Mouse (Mus musculus) hindbrain, embryonic 10.5 days (tissue): ENCODE results near the gene Ldlrap1. TPM values are rescaled to one million over a fixed set of nuclear protein-coding genes. Genes with fewer than 3 reads are reported as not detected.
A peak's percentile ranks its signal among the peaks of the same experiment; 100 is the strongest.
"Not testable (repeated sequence)": the region's sequence is repeated elsewhere in the genome, so short reads cannot be mapped to it uniquely, and the experiment has no call there.

Source experiments
- DNase-seq: peaks from one replicate; pipeline ENCODE4 v3.0.0-alpha.2; 2017; ENCODE audit warnings: low spot score
- H3K27ac ChIP-seq: fragments of 300-500 bp; sonication (generic); 2 replicates; pipeline ENCODE4 v1.5.1; 2016; ENCODE audit warnings: mild to moderate bottlenecking, moderate library complexity
- H3K27me3 ChIP-seq: fragments of 300-500 bp; sonication (generic); 2 replicates; pipeline ENCODE4 v1.6.1; 2016; ENCODE audit warnings: mild to moderate bottlenecking; ENCODE audit not compliant: poor library complexity, insufficient read depth, severe bottlenecking
- H3K36me3 ChIP-seq: fragments of 300-500 bp; sonication (generic); 2 replicates; pipeline ENCODE4 v1.6.1; 2016; ENCODE audit warnings: mild to moderate bottlenecking, moderate library complexity
- H3K4me1 ChIP-seq: fragments of 300-500 bp; sonication (generic); replicated peaks from 2 replicates; pipeline ENCODE4 v1.6.1; 2016; ENCODE audit warnings: mild to moderate bottlenecking
- H3K4me3 ChIP-seq: fragments of 300-500 bp; sonication (generic); 2 replicates; pipeline ENCODE4 v1.5.1; 2016; ENCODE audit warnings: mild to moderate bottlenecking, moderate library complexity
- H3K9me3 ChIP-seq: fragments of 300-500 bp; sonication (generic); 2 replicates; pipeline ENCODE4 v1.6.1; 2016; ENCODE audit warnings: mild to moderate bottlenecking, moderate library complexity
- WGBS: fragments of 180-500 bp; shearing (Covaris S2); methylation state at CpG from one replicate; pipeline ENCODE4 v1.1.7; 2016; 5-methylcytosine and 5-hydroxymethylcytosine counted together
- polyA plus RNA-seq: library from polyadenylated mRNA; unstranded; fragments of >200 nt; fragmentation: Nextera tagmentation; extraction: Ambion mirVana; gene quantifications from 2 replicates; pipeline ENCODE4 v1.2.1, GENCODE M21; 2016

Gene Ldlrap1
- polyA plus RNA-seq, 1 experiment from 2014 or later = 9.7 TPM

- DNase-seq = no peak
- no peak overlapping the region for H3K27ac ChIP-seq
- H3K27me3 ChIP-seq = no peaks in the 10 kb centered on the region
- H3K4me1 ChIP-seq = peaks cover 19% of the 10 kb centered on the region
- peaks cover 9% of the 10 kb centered on the region for H3K36me3 ChIP-seq
- H3K4me3 ChIP-seq = no peak overlapping the region
- 79% methylated on average over 5 of the region's 5 CpGs for WGBS
- no peaks in the 10 kb centered on the region for H3K9me3 ChIP-seq
These were observed 28.1 kb upstream of the Ldlrap1 start for GRCm38 (mm10) chr4:134795819-134796485.

GRCm38 (mm10) chr4:134794959-134795358 is 27.1 kb upstream of the Ldlrap1 start:
- DNase-seq, H3K4me3 ChIP-seq, H3K9me3 ChIP-seq, H3K27ac ChIP-seq, H3K36me3 ChIP-seq, H3K27me3 ChIP-seq: not testable (repeated sequence)
- H3K4me1 ChIP-seq = peaks cover 15% of the 10 kb centered on the region

- H3K27me3 ChIP-seq = no peaks in the 10 kb centered on the region
These were observed 25.6 kb upstream of the Ldlrap1 start for GRCm38 (mm10) chr4:134793213-134793956.

GRCm38 (mm10) chr4:134791731-134792130 is 23.9 kb upstream of the Ldlrap1 start:
- no peak overlapping the region for H3K27ac ChIP-seq
- no peaks in the 10 kb centered on the region for H3K27me3 ChIP-seq
- peaks cover 16% of the 10 kb centered on the region for H3K4me1 ChIP-seq
- H3K4me3 ChIP-seq = no peak overlapping the region
- DNase-seq = no peak
- H3K36me3 ChIP-seq = no peaks in the 10 kb centered on the region
- 52% methylated on average over 6 of the region's 6 CpGs for WGBS
- no peaks in the 10 kb centered on the region for H3K9me3 ChIP-seq

More at GRCm38 (mm10) chr4:134793213-134793956, 25.6 kb upstream of the Ldlrap1 start:
- WGBS = 53% methylated on average over 10 of the region's 10 CpGs
- Histone ChIP-seq H3K9me3 (no peaks in the 10 kb centered on the region), H3K4me3 (no peak overlapping the region), H3K27ac (no peak overlapping the region), H3K4me1 (peaks cover 8% of the 10 kb centered on the region; the same call in 1 of the 2 replicates), H3K36me3 (no peaks in the 10 kb centered on the region)
- peak; percentile 54 for DNase-seq

- H3K4me3 ChIP-seq = no peak overlapping the region
- no peak overlapping the region for H3K27ac ChIP-seq
- WGBS = 32% methylated on average over 10 of the region's 10 CpGs
- peak; percentile 26 for DNase-seq
- H3K36me3 ChIP-seq = no peaks in the 10 kb centered on the region
- H3K9me3 ChIP-seq = no peaks in the 10 kb centered on the region
- H3K27me3 ChIP-seq = no peaks in the 10 kb centered on the region
- H3K4me1 ChIP-seq = peaks cover 17% of the 10 kb centered on the region
These were observed 19.1 kb upstream of the Ldlrap1 start for GRCm38 (mm10) chr4:134786946-134787345.

- 49% methylated on average over 5 of the region's 5 CpGs for WGBS
- Histone ChIP-seq H3K36me3 (no peaks in the 10 kb centered on the region), H3K27me3 (no peaks in the 10 kb centered on the region), H3K4me3 (no peak overlapping the region), H3K9me3 (no peaks in the 10 kb centered on the region), H3K4me1 (peaks cover 26% of the 10 kb centered on the region), H3K27ac (no peak overlapping the region)
- DNase-seq = peak; percentile 51
These were observed 16.9 kb upstream of the Ldlrap1 start for GRCm38 (mm10) chr4:134784701-134785100.

GRCm38 (mm10) chr4:134779136-134779934 is 11.5 kb upstream of the Ldlrap1 start:
- Histone ChIP-seq H3K27me3 (no peaks in the 10 kb centered on the region), H3K4me1 (peaks cover 34% of the 10 kb centered on the region), H3K9me3 (no peaks in the 10 kb centered on the region), H3K36me3 (no peaks in the 10 kb centered on the region), H3K4me3 (no peak overlapping the region), H3K27ac (peak overlapping the region; percentile 68; the same call in 1 of the 2 replicates)
- peak; percentile 72 for DNase-seq
- WGBS = 30% methylated on average over 14 of the region's 14 CpGs

- Histone ChIP-seq H3K27ac (no peak overlapping the region), H3K4me3 (no peak overlapping the region), H3K36me3 (no peaks in the 10 kb centered on the region), H3K4me1 (peaks cover 36% of the 10 kb centered on the region), H3K9me3 (no peaks in the 10 kb centered on the region), H3K27me3 (no peaks in the 10 kb centered on the region)
- no peak for DNase-seq
- 76% methylated on average over 7 of the region's 7 CpGs for WGBS
These were observed 8.4 kb upstream of the Ldlrap1 start for GRCm38 (mm10) chr4:134776246-134776645.

- no peaks in the 10 kb centered on the region for H3K9me3 ChIP-seq
- no peak overlapping the region for H3K4me3 ChIP-seq
- peaks cover 2% of the 10 kb centered on the region for H3K27me3 ChIP-seq
- H3K36me3 ChIP-seq = no peaks in the 10 kb centered on the region
- DNase-seq = no peak
- peaks cover 35% of the 10 kb centered on the region for H3K4me1 ChIP-seq
- WGBS = 67% methylated on average over 14 of the region's 14 CpGs
- no peak overlapping the region for H3K27ac ChIP-seq
These were observed 7.6 kb upstream of the Ldlrap1 start for GRCm38 (mm10) chr4:134775234-134775944.

- Histone ChIP-seq H3K4me3 (no peak overlapping the region), H3K4me1 (peaks cover 28% of the 10 kb centered on the region), H3K27ac (no peak overlapping the region), H3K9me3 (no peaks in the 10 kb centered on the region), H3K27me3 (peaks cover 14% of the 10 kb centered on the region), H3K36me3 (no peaks in the 10 kb centered on the region)
- DNase-seq = no peak
- 85% methylated on average over 6 of the region's 6 CpGs for WGBS
These were observed 6.3 kb upstream of the Ldlrap1 start for GRCm38 (mm10) chr4:134774126-134774525.

- 0 out of 2 replicates have a peak overlapping the region, but pooled peaks have one; percentile 24 for H3K27ac ChIP-seq
- no peak for DNase-seq
- no peaks in the 10 kb centered on the region for H3K36me3 ChIP-seq
- peaks cover 25% of the 10 kb centered on the region for H3K27me3 ChIP-seq
- 51% methylated on average over 4 of the region's 4 CpGs for WGBS
- H3K4me3 ChIP-seq = no peak overlapping the region
- H3K9me3 ChIP-seq = no peaks in the 10 kb centered on the region
- H3K4me1 ChIP-seq = peaks cover 32% of the 10 kb centered on the region
These were observed 5.2 kb upstream of the Ldlrap1 start for GRCm38 (mm10) chr4:134772805-134773674.
